Mouse (Mus musculus): ENCODE results near the gene BC100530.
"Not testable (repeated sequence)": the region's sequence is repeated elsewhere in the genome, so short reads cannot be mapped to it uniquely, and the experiment has no call there.

The BC100530 gene

DNA sequence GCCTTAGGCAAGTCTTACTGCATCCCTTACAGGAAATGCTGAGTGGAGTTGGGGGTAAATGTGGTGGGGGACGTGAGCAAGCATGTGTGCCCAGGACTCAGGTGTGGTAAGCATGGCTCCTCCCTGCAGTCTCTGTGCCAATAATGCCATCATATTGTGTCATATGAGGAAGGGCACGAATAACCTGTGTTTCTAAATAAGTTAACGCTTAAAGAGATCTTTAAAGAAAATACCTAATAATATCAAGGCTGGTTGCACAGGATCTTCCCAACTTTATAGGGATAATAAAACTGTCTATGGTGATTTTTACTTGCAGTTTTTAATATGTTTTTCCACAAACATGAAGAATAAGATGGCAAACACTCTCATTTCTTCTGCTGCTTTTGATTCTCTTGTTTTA, at the start of gene BC100530:
TSS of gene BC100530 (minus strand) at position 101 of the 400 bp plus-strand sequence.
- DNase-seq (ENCODE audit: low spot score) = not testable (repeated sequence)

DNA sequence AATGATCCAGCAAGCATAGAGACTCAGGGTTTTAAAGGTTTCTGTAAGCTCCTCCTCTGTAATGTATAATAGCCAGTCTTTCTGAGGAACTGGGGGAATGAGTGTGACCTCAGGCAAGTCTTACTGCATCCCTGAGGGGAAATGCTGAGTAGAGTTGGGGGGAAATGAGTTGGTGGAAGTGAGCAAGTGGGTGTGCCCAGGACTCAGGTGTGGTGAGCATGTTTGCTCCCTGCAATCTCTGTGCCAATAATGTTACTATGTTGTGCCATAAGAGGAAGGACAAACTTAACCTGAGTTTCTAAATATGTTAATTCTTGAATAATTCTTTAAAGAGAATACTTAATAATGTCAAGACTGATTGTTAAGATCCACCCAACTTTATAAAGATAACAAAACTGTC, 40.8 kb upstream of the BC100530 start, which contains the start of gene Stfa2:
TSS of gene Stfa2 (minus strand) at position 101 of the 400 bp plus-strand sequence.
- no peak for DNase-seq (ENCODE audit: low spot score)

DNA sequence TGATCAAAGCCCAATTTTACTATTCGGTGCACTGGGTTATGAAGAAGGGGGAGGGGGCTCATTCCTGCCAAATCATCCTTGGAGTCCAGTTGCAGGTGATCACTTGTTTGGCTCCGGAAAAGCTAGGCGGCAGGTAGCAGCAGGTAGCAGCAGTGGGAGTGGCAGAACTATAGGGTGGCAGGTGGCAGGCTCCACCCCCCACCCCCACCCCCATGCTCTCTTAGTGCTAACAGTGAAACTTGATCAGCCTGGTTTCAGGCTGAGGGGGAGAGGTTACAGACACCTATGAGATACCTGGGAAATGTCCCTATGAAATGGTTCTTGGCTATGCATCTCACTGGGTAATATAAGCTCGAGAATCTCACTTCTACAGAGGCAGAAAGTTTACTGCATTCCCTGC, 21.5 kb upstream of the BC100530 start:
- DNase-seq (ENCODE audit: low spot score) = no peak

DNA sequence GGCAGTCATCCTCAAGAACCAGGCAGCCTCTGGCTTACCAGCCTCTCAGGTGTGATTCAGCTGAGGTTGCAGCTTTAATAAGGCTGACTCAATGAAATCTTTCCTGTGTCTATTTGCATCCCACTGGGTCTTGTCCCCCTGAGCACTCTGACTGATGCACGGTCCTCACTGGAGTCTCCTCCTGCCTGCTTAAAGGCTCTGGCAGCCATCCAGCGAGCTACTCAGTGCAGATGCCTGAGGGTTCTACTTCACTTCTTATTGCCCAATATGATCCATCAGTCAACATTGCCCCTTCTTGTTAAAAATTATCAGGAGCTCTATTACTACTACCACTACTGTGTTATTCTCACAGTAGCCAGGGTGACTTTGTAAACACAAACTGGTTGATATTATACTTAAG, 30.4 kb downstream of the BC100530 start:
- DNase-seq (ENCODE audit: low spot score) = no peak

DNA sequence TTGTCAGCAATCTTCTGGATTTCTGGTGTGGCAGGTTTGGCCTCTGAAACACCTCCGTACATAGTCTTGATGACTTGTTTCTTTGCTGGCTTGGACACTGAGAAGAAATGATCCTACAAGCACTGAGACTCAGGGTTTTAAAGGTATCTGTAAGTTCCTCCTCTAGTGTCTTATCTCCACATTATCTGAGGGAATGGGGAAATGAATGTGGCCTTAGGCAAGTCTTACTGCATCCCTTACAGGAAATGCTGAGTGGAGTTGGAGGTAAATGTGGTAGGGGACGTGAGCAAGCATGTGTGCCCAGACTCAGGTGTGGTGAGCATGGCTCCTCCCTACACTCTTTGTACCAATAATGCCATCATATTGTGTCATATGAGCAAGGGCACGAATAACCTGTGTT, 33.3 kb downstream of the BC100530 start, which contains the start of gene BC117090:
TSS of gene BC117090 (minus strand) at position 101 of the 400 bp plus-strand sequence.
- DNase-seq (ENCODE audit: low spot score) = no peak

DNA sequence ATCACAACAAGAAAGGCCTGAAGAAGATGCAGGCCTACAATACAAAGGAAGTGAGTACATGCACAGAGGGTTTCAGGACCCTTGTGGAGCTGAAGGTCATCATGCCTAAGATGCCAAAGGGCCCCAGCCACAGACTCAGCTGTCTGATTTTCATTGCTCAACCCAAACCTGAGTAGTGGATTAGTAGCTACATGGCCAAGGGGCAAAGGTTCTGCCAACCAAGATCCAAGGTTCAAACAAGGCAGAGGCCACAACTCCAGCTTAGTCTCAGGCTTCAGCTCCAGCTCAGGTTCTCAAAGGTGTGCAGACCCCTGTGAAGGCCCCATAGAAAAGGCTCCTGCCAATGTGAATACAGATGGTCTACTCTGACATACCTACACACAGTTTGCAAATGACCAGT, 48.3 kb downstream of the BC100530 start:
- DNase-seq (ENCODE audit: low spot score) = no peak

DNA sequence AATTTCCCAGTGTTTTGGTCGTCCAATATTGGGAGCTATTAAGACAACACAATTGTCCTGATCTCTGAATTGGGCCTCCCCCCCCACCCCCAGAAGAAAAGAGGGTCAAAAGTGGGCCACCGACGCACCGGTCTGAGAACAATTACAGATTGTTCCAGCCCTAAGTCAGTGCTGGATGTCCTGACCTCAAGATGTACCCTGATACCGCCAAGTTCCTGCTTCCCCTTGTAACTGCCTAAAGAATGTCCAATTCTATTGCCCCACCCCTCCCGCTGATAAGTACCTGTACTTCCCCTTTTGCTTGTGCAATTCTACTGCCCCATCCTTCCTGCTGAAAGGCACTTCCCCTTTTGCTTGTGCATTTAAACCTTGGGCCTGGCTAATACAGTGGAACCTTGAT, 51.4 kb downstream of the BC100530 start:
- not testable (repeated sequence) for DNase-seq (ENCODE audit: low spot score)

All from MN1 (cell line).